Mouse (Mus musculus) natural killer cell, adult 2 months (primary cell): ENCODE results near the gene Scarf2.

Source experiments
- DNase-seq, 2 experiments: peaks; one replicate each; pipeline ENCODE4 v3.0.0; 2022; ENCODE audit warnings: low spot score in 2 of 2

Gene Scarf2

DNA sequence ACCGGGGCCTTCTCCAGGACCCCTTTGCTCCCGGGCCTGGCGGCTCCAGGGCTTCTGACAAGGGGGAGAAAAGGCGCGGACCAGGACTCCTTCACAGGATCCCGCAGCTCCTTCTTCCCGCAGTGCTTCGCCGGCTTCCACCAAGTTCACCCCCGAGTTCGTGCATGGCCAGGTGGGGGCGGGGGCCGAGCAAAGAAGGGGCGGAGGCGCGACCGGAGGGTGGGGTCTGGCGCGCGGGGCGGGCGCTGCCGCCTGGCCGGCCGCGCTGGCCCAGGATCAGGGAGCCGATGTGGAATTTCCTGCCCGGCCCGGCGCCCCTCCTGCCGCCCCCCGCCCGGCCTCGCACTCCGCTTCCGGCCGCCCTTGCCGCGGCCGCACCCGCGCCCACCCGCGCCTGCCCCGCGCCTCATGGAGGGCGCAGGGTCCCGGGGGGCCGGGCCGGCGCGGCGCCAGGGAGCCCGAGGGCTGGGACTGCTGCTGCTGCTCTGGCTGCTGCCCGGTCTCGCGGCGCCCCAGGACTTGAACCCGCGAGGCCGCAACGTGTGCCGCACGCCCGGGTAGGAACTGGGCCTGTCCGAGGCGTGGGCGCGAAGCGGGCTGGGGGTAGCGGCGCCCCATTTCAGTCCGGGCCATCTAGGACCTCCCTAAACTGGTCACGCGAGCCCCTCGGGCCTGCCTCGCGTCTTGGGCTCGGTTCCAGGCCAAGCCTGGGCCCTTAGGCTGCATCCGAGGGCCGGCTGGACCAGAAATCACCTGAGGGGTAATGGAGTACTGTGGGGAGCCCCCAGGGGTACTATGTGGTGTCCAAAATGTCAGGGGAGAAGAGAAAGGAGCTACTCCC is at the start of gene Scarf2:
TSS of gene Scarf2 (plus strand) at position 312 of the 841 bp plus-strand sequence.
- DNase-seq: no peak

- DNase-seq: no peak
Observed at GRCm38 (mm10) chr16:17753001-17753400, 44.1 kb upstream of the Scarf2 start.

DNA sequence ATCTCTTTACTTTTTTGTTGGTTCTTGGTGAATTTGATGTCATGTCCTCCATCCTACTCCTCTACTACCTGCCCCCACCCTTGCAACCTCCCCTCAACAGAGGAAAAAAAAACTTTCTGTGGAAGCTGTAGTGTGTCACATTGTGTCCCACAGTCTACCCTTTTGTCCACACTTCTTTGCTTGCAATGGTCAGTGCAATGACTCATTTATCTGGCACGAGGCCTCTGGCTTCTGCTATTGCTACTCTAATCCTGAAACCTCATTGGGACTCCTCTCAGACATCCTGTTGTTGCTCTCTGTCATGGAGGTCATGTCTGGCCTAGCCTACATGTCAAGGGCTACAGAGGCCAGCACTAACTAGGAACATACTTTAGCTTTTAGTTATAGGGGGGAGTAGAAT is 43.4 kb upstream of the Scarf2 start:
- DNase-seq: no peak

DNA sequence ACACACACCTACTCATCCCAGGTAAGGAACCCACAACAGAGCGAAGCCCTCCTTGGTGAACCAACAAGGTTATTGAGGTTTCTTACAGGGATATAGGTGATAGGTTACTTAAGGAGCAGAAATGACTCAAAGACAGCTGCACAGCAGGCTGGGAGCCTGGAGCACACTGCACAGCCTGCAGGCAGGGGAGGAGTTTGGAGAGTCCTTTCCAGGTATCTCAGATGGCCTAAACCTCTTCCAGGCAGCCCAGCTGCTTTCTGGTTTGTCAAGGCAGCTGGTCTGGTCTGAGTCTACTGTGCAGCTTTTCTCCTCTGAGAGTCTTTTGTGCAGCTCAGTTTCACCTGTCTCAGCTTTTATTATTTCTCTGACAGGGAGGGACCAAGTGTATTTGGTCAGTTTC is 39.3 kb upstream of the Scarf2 start:
- DNase-seq: no peak

DNA sequence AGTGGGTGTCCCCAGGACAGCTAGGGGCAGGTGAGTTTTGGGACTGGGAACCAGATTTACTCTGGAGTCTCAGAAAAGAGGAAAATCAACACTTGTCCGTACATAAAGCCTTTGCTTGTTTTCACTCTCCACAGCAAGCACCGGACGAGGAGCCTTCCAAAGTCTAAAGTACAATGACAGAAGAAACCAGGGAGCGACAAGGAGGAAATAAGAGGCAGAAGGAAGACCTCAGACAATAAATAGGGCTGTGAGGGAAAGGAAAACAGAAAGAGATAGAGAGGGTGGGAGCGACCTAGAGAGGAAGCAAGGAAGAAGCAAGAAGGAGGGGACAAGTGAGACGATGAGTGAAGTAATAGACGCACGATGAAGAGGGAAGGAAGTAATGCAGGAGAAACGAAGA is 38.2 kb upstream of the Scarf2 start:
- no peak for DNase-seq

DNA sequence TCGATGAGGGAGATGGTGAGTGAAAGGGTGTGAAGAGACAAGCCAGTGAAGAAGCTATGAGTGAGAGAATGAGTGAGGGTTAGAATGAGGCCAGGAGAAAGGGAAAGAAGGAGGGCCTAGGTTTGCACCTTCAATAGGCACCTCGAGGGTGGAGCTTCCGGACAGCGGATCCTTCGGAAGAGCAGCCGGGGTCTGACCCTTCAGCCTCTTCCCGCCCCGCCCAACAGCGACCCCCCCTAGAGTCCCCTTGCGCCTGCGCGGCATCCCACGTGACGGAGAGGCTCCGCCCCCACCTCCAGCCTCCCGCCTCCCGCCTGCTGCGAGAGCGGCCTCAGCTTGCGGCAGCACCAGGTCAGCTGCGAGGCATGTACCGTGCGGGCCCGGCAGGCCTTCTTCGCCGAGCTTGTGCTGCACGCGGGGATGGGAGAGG is 37.7 kb upstream of the Scarf2 start, which contains the start of gene Klhl22:
TSS of gene Klhl22 (plus strand) at position 275 of the 430 bp plus-strand sequence.
- DNase-seq: peak; percentile 85 to 86

DNA sequence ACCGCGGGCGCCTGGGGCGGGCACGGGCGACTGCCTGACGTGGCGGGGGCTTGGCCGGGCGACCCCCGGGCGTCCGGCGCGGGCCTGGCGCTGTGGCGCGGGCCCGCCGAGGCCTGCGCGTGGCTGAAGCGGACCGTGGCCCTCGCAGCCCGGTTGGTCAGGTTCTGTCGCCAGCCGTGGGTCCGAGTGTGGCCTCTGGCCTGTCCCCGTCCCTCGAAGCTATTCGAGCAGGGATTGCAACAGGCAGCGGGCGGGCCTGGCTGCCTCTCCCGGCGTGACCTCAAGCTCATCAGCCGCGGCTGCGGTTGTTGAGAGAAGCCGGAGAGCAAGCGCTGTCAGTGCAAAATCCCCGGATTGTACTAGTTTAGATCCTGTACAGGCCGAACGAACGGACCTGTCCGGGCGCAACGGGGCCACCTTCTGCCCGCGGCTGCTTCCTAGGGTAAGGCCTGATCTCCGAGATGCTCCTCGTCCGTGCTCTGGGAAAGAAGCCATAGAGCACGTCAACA is 37.2 kb upstream of the Scarf2 start:
- peak; percentile 33 to 37 for DNase-seq

- peak in 1 of 2 experiments; percentile 16 for DNase-seq
Observed at GRCm38 (mm10) chr16:17760657-17761056, 36.4 kb upstream of the Scarf2 start.

GRCm38 (mm10) chr16:17761074-17761473 is 36.0 kb upstream of the Scarf2 start:
- DNase-seq: no peak

- DNase-seq: no peak
Observed at GRCm38 (mm10) chr16:17764108-17764511, 33.0 kb upstream of the Scarf2 start.

GRCm38 (mm10) chr16:17768834-17769233 is 28.2 kb upstream of the Scarf2 start:
- DNase-seq: no peak

DNA sequence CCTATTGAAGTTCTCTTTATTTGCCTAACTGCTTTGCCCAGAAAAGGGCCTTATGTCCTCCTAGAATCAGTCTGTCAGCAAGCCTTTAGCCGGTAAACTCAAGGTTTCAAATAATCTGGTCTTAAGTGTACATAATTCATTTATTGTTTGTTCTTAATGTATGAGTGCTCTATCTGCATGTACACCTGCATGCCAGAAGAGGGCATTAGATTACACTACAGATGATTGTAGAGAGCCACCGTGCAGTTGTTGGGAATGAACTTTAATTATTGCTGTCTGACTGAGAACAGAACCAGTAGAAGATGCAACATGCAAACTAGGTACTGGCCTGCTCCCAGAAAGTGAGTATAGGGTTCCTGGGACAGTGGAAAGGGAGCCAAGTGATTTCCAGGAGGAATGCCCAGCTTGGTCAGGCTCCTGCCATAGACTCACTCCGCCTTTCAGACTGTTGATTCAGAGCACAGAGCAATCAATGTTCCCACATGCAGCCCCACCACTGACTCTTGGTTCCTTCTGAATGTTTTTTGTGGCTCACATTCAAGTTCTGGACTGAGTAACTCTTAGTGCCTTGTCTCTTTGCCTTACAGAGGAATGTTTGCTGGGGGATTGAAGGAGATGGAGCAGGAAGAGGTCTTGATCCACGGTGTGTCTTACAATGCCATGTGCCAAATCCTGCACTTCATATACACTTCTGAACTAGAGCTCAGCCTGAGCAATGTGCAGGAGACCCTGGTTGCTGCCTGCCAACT is 25.8 kb upstream of the Scarf2 start:
- DNase-seq: no peak

GRCm38 (mm10) chr16:17776828-17777227 is 20.3 kb upstream of the Scarf2 start:
- no peak for DNase-seq

GRCm38 (mm10) chr16:17778223-17778622 is 18.9 kb upstream of the Scarf2 start:
- DNase-seq: no peak

DNA sequence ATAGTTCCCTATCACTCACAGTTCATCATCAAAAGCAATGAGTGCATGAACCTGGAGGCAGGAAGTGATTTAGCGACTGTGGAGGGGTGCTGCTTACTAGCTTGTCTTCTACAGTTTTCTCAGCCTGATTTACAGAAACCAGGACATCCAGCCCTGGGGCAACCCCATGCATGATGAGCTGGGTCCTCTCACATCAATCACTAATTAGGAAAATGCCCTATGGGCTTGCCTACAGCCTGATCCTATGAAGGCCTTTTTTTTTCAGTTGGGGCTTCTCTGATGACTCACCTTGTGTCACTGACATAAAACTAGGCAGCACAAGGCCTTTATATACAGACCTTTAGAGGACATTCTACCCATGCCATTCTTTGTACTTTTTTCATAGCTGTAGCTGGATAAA is 17.4 kb upstream of the Scarf2 start:
- no peak for DNase-seq

DNA sequence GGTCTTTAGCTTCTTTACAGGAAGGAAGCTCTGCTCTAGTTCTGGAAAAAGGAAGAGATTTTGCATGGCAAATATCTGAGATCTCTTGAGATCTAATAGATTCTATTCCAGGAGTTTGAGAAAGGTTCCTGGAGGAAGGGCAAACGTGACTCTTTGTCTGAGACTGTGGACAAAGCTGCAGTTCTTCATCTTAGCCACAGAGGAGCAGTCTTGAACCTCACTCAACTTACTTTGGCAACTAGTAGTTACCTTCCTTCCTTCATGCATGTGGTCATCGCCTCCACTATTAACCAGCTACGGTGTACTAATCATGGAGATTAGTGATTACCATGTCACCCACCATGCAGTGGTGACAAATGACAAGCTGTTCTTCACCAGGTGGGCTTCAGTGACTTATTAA is 11.7 kb upstream of the Scarf2 start:
- no peak for DNase-seq

- no peak for DNase-seq
Observed at GRCm38 (mm10) chr16:17792728-17793127, 4.4 kb upstream of the Scarf2 start.

- DNase-seq: no peak
Observed at GRCm38 (mm10) chr16:17794047-17794446, 3.0 kb upstream of the Scarf2 start.

- no peak for DNase-seq
Observed at GRCm38 (mm10) chr16:17795643-17796042, 1.4 kb upstream of the Scarf2 start.

- DNase-seq: no peak
Observed at GRCm38 (mm10) chr16:17796519-17796918, 563 bp upstream of the Scarf2 start.

GRCm38 (mm10) chr16:17797812-17798311 is 780 bp downstream of the Scarf2 start:
- DNase-seq: no peak
